Mouse (Mus musculus) gastrocnemius, postnatal 4 days (tissue): ENCODE measurements around the gene Mef2d. TPM values are rescaled to one million over a fixed set of nuclear protein-coding genes. Genes with fewer than 3 reads are reported as not detected.

ENCODE experiments used
- DNase-seq, 2 experiments: peaks; one replicate each; pipeline ENCODE4 v3.0.0; 2021 to 2022; ENCODE audit warnings: low spot score in 2 of 2, mixed read lengths in 2 of 2
- total RNA-seq, 2 experiments: library from RNA; stranded (reverse); gene quantifications; 2 replicates each; pipeline ENCODE4 v1.2.3; 2021

Mef2d gene
- total RNA-seq, 2 experiments from 2014 or later, result 160 to 174 TPM

GRCm38 (mm10) chr3:88149510-88149974 is 7.4 kb downstream of the Mef2d start:
- no peak for DNase-seq

GRCm38 (mm10) chr3:88150061-88150998 is 8.2 kb downstream of the Mef2d start:
- peak in 1 of 2 experiments; percentile 48 for DNase-seq

GRCm38 (mm10) chr3:88150999-88151364 is 8.8 kb downstream of the Mef2d start:
- no peak for DNase-seq

- DNase-seq, result no peak
These were observed 9.9 kb downstream of the Mef2d start for GRCm38 (mm10) chr3:88152056-88152455.

GRCm38 (mm10) chr3:88153290-88154011 is 11.3 kb downstream of the Mef2d start:
- DNase-seq, result no peak

GRCm38 (mm10) chr3:88154236-88154635 is 12.1 kb downstream of the Mef2d start:
- no peak for DNase-seq

- no peak for DNase-seq
These were observed 14.6 kb downstream of the Mef2d start for GRCm38 (mm10) chr3:88156817-88157216.

GRCm38 (mm10) chr3:88157771-88158597 is 15.8 kb downstream of the Mef2d start:
- DNase-seq, result peak in 1 of 2 experiments; percentile 53

- no peak for DNase-seq
These were observed 16.8 kb downstream of the Mef2d start for GRCm38 (mm10) chr3:88158991-88159390.

- DNase-seq, result no peak
These were observed 18.7 kb downstream of the Mef2d start for GRCm38 (mm10) chr3:88160856-88161255.

- no peak for DNase-seq
These were observed 20.1 kb downstream of the Mef2d start for GRCm38 (mm10) chr3:88162259-88162658.

GRCm38 (mm10) chr3:88162811-88163210 is 20.6 kb downstream of the Mef2d start:
- DNase-seq, result no peak

GRCm38 (mm10) chr3:88163847-88164246 is 21.7 kb downstream of the Mef2d start:
- no peak for DNase-seq

- no peak for DNase-seq
These were observed 22.1 kb downstream of the Mef2d start for GRCm38 (mm10) chr3:88164263-88164662.

GRCm38 (mm10) chr3:88166056-88166455 is 23.9 kb downstream of the Mef2d start:
- no peak for DNase-seq

GRCm38 (mm10) chr3:88170361-88170760 is 28.2 kb downstream of the Mef2d start:
- DNase-seq, result no peak

GRCm38 (mm10) chr3:88172440-88172839 is 30.3 kb downstream of the Mef2d start:
- no peak for DNase-seq

GRCm38 (mm10) chr3:88173375-88173774 is 31.2 kb downstream of the Mef2d start:
- DNase-seq, result peak in 1 of 2 experiments; percentile 37

- no peak for DNase-seq
These were observed 32.7 kb downstream of the Mef2d start for GRCm38 (mm10) chr3:88174894-88175293.

- peak in 1 of 2 experiments; percentile 33 for DNase-seq
These were observed 34.9 kb downstream of the Mef2d start for GRCm38 (mm10) chr3:88177106-88177505.
